ENCODE assay signal across 20 mouse cellular contexts in the genomic region with DNA sequence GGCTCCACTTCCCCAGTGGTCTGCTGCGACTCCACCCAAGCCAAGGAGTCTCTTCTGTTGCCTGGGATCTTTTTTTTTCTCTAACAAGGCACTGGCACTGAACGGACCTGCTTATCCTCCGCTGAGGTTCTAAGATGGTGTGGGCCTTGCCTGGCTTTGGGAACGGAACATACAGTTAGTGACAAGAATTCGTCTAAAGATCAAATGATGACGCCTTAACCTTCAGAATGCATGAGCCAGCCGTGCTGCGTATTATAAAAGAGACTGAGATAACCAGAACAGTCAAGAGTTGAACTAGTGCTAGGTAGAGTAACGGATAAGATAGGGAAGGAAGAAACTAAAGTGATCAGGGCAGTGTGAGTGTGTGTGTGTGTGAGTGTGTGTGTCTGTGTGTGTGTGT.
DNase-seq lines count a peak whose midpoint lies in the region; ATAC-seq and TF ChIP-seq lines count a peak whose summit lies in the region.
"Had no signal": no experiment of that assay in that cellular context is flagged by ENCODE, and none has a peak within 500 bp of the region (broad histone marks: within the 10 kb centered on the region; RNA-seq: fewer than 3 reads in every experiment).

No protein-coding gene starts in this region.

- no peak for DNase-seq in liver, postnatal 0 days
- no peak for DNase-seq in embryonic facial prominence, embryonic 10.5 days (ENCODE audit: low spot score)
- no peak for DNase-seq in limb, embryonic 14.5 days (ENCODE audit: low spot score)
- DNase-seq in right cerebral cortex, adult 18-20 months, result no peak
- DNase-seq in testis, postnatal 14 days (ENCODE audit: low spot score), result no peak
- DNase-seq: cerebellum, adult 8-10 months; gastrocnemius, postnatal 10 days; kidney, adult 8-10 months; kidney, postnatal 10 days; lung, postnatal 36 days; retina, postnatal 1 day; thymus, adult 18-20 months; thymus, postnatal 4 days had no signal

- H3K9ac ChIP-seq in liver, embryonic 12.5 days, result peak overlapping the region; percentile 48
- no peak overlapping the region for H3K9ac ChIP-seq in liver, postnatal 0 days (replicated peaks)
- no peak overlapping the region for H3K9ac ChIP-seq in limb, embryonic 14.5 days (ENCODE audit: low read depth, low read length, severe bottlenecking)
- H3K9ac ChIP-seq: embryonic facial prominence, embryonic 15.5 days; hindbrain, embryonic 15.5 days; lung, embryonic 15.5 days; stomach, embryonic 15.5 days had no signal

- peak overlapping the region; percentile 83 for H3K27ac ChIP-seq in liver, embryonic 12.5 days
- H3K27ac ChIP-seq in liver, postnatal 0 days (ENCODE audit: low read depth), result no peak overlapping the region
- H3K27ac ChIP-seq in embryonic facial prominence, embryonic 10.5 days (replicated peaks), result peak overlapping the region; percentile 51; the same call in 1 of the 2 replicates
- 0 out of 2 replicates have a peak overlapping the region, but pooled peaks have one; percentile 29 for H3K27ac ChIP-seq in limb, embryonic 14.5 days (replicated peaks; ENCODE audit: low read depth, low read length)
- H3K27ac ChIP-seq: embryonic facial prominence, embryonic 15.5 days; hindbrain, embryonic 15.5 days; lung, embryonic 15.5 days; stomach, embryonic 15.5 days had no signal

- no peak for TF ChIP-seq CTCF in liver, postnatal 0 days (IDR thresholded peaks at IDR 0.05; ENCODE audit: low read depth)

- H3K27me3 ChIP-seq in liver, embryonic 12.5 days (replicated peaks), result no peaks in the 10 kb centered on the region
- no peaks in the 10 kb centered on the region for H3K27me3 ChIP-seq in liver, postnatal 0 days (ENCODE audit: insufficient read depth, low read length)
- no peaks in the 10 kb centered on the region for H3K27me3 ChIP-seq in embryonic facial prominence, embryonic 10.5 days (replicated peaks; ENCODE audit: low read depth, poor library complexity, severe bottlenecking)
- no peaks in the 10 kb centered on the region for H3K27me3 ChIP-seq in limb, embryonic 14.5 days (ENCODE audit: control insufficient read depth, insufficient read depth, low read length)
- H3K27me3 ChIP-seq: embryonic facial prominence, embryonic 15.5 days; hindbrain, embryonic 15.5 days; lung, embryonic 15.5 days; stomach, embryonic 15.5 days had no signal

- no peak for TF ChIP-seq POLR2A in limb, embryonic 14.5 days (IDR thresholded peaks at IDR 0.05; ENCODE audit: borderline replicate concordance, extremely low read depth, insufficient read depth, insufficient read length)

- H3K4me3 ChIP-seq in liver, embryonic 12.5 days, result no peak overlapping the region
- H3K4me3 ChIP-seq in liver, postnatal 0 days (ENCODE audit: low read depth, low read length), result no peak overlapping the region
- no peak overlapping the region for H3K4me3 ChIP-seq in embryonic facial prominence, embryonic 10.5 days
- H3K4me3 ChIP-seq in limb, embryonic 14.5 days (replicated peaks; ENCODE audit: low read length), result no peak overlapping the region
- H3K4me3 ChIP-seq: embryonic facial prominence, embryonic 15.5 days; hindbrain, embryonic 15.5 days; lung, embryonic 15.5 days; stomach, embryonic 15.5 days had no signal

- H3K9me3 ChIP-seq in liver, embryonic 12.5 days (replicated peaks), result no peaks in the 10 kb centered on the region
- no peaks in the 10 kb centered on the region for H3K9me3 ChIP-seq in liver, postnatal 0 days (ENCODE audit: low read length)
- H3K9me3 ChIP-seq in embryonic facial prominence, embryonic 10.5 days, result no peaks in the 10 kb centered on the region
- no peaks in the 10 kb centered on the region for H3K9me3 ChIP-seq in limb, embryonic 14.5 days (ENCODE audit: control insufficient read depth, low read length)
- H3K9me3 ChIP-seq: embryonic facial prominence, embryonic 15.5 days; hindbrain, embryonic 15.5 days; lung, embryonic 15.5 days; stomach, embryonic 15.5 days had no signal

- peak overlapping the region; percentile 23 for H3K4me2 ChIP-seq in liver, embryonic 12.5 days
- H3K4me2 ChIP-seq in liver, postnatal 0 days (ENCODE audit: low read depth, low read length), result no peak overlapping the region
- H3K4me2 ChIP-seq in limb, embryonic 14.5 days (replicated peaks; ENCODE audit: low read depth, low read length, severe bottlenecking), result no peak overlapping the region
- H3K4me2 ChIP-seq: embryonic facial prominence, embryonic 15.5 days; hindbrain, embryonic 15.5 days; lung, embryonic 15.5 days; stomach, embryonic 15.5 days had no signal

- no peaks in the 10 kb centered on the region for H3K36me3 ChIP-seq in liver, embryonic 12.5 days
- no peaks in the 10 kb centered on the region for H3K36me3 ChIP-seq in liver, postnatal 0 days (replicated peaks; ENCODE audit: insufficient read depth, low read length)
- no peaks in the 10 kb centered on the region for H3K36me3 ChIP-seq in embryonic facial prominence, embryonic 10.5 days (replicated peaks)
- no peaks in the 10 kb centered on the region for H3K36me3 ChIP-seq in limb, embryonic 14.5 days (ENCODE audit: control insufficient read depth, insufficient read depth, low read length)
- H3K36me3 ChIP-seq: embryonic facial prominence, embryonic 15.5 days; hindbrain, embryonic 15.5 days; lung, embryonic 15.5 days; stomach, embryonic 15.5 days had no signal

- no peak for TF ChIP-seq EP300 in liver, postnatal 0 days (IDR thresholded peaks at IDR 0.05; ENCODE audit: low read depth)

- peak; percentile 37 for ATAC-seq in liver, embryonic 12.5 days
- ATAC-seq in liver, postnatal 0 days, result no peak
- ATAC-seq in limb, embryonic 14.5 days (ENCODE audit: low FRiP score, low read depth), result no peak
- ATAC-seq in megakaryocyte-erythroid progenitor cell, adult 5-6 weeks (replicated peaks; ENCODE audit: low FRiP score, low TSS enrichment, poor library complexity, severe bottlenecking), result peak; percentile 42
- ATAC-seq: forebrain, embryonic 16.5 days had no signal

- WGBS in liver, embryonic 12.5 days (ENCODE audit: insufficient replicate concordance), result 35% methylated on average over 9 of the region's 9 CpGs
- 64% methylated on average over 9 of the region's 9 CpGs for WGBS in liver, postnatal 0 days (ENCODE audit: insufficient replicate concordance)
- 92% methylated on average over 9 of the region's 9 CpGs for WGBS in embryonic facial prominence, embryonic 10.5 days
- WGBS in limb, embryonic 14.5 days, result 90% methylated on average over 9 of the region's 9 CpGs

- H3K4me1 ChIP-seq in liver, embryonic 12.5 days, result peaks cover 87% of the 10 kb centered on the region
- peaks cover 9% of the 10 kb centered on the region for H3K4me1 ChIP-seq in liver, postnatal 0 days (ENCODE audit: insufficient read depth)
- peaks cover 58% of the 10 kb centered on the region for H3K4me1 ChIP-seq in embryonic facial prominence, embryonic 10.5 days
- H3K4me1 ChIP-seq in limb, embryonic 14.5 days (ENCODE audit: control insufficient read depth, insufficient read depth, low read length), result peaks cover 17% of the 10 kb centered on the region
- H3K4me1 ChIP-seq: embryonic facial prominence, embryonic 15.5 days; stomach, embryonic 15.5 days had no signal

Comparison
In these comparisons a context has a peak if more than half of its experiments do, and no peak if none do; other contexts are left out.
1. ATAC-seq: peak in liver, embryonic 12.5 days (single experiment) and megakaryocyte-erythroid progenitor cell, adult 5-6 weeks (single experiment); none in liver, postnatal 0 days (single experiment) and limb, embryonic 14.5 days (single experiment).